Mouse (Mus musculus) CH12F3 (cell line): ENCODE measurements at regions not wholly inside any gene's neighbourhood (a gene's known extent, or its start where the extent isn't known, plus 50 kb on each side); places are given as distances from the start of the nearest gene placed in this dataset.

Experiments
- in situ Hi-C: fragments of 300-500 bp; cut with MboI; formaldehyde crosslinking; loops from 2 replicates; pipeline ENCODE4 v1.14.3; 2020; ENCODE audit warnings: low sequenced_read_pairs

- in situ Hi-C loops = no loop called here
Observed at GRCm38 (mm10) chr1:64298950-64299349, 176.9 kb upstream of the Klf7 start.

GRCm38 (mm10) chr1:64298188-64298587 lies 176.1 kb upstream of the Klf7 start:
- in situ Hi-C loops = no loop called here

DNA sequence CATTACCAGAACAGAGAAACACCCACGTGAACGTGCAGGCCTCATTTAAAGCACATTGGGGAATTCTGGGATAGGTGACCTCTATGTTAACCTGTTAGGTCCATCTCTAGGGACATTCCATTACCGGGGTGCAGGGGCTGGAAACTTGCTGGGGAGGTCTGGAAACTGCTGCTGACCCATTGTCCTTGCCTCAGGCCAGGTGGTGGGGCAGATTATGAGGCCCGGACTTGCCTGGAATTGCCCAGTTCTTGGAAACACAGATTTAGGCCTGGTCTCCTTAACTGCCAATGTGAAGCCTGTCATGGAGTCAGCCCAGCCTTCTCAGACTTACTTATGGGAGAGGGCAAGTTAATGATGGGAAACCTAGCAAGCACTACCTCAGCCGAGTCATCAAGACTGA lies 175.3 kb upstream of the Klf7 start:
- in situ Hi-C loops = no loop called here

DNA sequence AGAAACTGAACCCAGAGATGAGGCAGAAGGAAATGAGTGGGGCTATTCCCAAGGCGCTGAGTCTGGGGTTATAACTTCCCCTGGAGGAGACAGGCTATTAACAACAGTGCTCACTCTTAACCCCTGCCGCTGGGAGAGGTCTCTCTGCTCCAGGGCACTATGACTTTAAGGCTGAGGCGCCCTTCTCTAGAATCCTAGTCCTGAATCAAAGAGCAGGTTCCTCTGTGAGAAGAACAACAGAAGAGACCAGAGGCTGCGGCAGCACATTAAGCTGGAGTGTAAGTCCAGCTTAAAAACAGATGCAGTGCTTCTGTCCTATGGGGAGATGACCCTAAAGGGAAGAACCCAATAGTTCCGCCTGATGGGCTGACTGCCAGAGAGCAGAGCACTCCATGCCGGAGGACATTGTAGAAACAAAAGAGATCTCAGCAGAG lies 173.4 kb upstream of the Klf7 start:
- in situ Hi-C loops = no loop called here

- in situ Hi-C loops = no loop called here
Observed at GRCm38 (mm10) chr1:64295051-64295450, 173.0 kb upstream of the Klf7 start.

DNA sequence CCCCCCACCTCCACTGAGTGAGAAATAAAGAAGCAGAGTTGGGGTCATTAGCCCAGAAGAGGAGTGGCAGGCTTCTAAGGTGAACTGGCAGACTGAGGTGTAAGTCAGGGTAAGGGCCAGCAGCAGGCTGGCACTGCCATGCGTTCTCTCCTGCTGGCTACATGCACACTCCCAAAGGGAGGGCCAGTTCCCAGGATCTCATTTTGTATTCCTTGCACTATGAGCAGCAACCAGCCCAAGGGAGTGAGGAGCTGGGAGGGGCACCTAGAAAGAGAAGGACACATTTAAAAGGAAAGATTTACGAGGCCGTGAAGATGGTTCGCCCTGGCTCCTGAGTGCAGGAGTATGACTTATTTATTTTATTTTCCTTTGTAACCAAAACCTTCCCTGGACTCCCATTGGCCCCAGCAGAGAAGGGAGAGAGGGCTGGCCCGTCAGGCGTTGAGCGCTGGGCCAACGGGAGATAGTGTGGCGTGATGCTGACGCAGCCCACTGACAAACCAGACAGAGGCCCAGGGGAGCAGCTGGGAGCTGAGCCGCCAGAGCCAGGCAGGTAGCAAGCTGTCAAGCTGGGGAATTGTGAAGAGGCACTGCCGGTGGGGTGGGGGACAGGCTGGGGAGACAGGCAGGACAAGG lies 166.8 kb upstream of the Klf7 start:
- in situ Hi-C loops = no loop called here

- in situ Hi-C loops = no loop called here
Observed at GRCm38 (mm10) chr1:64287068-64287467, 165.0 kb upstream of the Klf7 start.

GRCm38 (mm10) chr1:64284656-64285055 lies 162.6 kb upstream of the Klf7 start:
- in situ Hi-C loops = no loop called here

DNA sequence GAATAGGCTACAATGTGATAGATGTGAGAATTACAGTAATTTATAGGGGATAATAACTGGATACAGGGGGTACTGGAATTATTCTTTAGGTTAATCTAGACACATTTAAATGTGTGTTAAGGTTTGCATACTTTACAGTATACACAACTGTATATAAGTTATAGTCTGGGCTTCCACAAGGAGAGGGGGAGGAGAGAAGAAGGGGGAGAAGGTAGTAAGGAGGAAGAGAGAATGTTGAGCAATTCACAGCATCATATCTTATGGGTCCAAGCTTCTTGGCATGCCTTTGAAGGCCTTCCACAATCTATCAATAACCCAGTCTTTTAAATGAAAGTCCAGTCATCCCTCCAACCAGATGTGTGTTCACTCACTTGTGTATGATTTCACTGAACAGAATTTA lies 153.8 kb upstream of the Klf7 start:
- in situ Hi-C loops = no loop called here

- in situ Hi-C loops = no loop called here
Observed at GRCm38 (mm10) chr1:64275086-64275802, 153.2 kb upstream of the Klf7 start.

- in situ Hi-C loops = no loop called here
Observed at GRCm38 (mm10) chr1:64257237-64257636, 135.2 kb upstream of the Klf7 start.

- in situ Hi-C loops = no loop called here
Observed at GRCm38 (mm10) chr1:64255554-64256295, 133.6 kb upstream of the Klf7 start.

DNA sequence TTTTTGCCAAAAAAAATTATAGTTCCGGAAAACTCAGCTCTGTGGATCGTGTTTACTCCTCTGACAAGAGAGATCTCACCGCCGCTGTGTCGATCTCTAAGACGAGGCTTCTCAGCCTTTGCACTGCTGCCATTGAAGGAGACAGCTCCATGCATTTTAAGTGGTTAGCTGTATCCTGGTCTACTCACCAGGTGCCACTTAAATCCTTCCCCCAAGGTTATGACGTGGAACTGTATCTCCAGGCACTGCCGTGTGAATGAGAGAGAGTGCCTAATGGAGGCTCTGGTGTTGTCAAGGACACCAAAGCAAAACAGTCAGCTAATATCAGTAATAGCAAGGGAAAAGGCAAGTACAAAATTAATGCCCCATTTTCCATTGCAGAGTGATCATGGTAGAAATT lies 132.6 kb upstream of the Klf7 start:
- in situ Hi-C loops = no loop called here

GRCm38 (mm10) chr1:64253996-64254395 lies 131.9 kb upstream of the Klf7 start:
- in situ Hi-C loops = no loop called here

DNA sequence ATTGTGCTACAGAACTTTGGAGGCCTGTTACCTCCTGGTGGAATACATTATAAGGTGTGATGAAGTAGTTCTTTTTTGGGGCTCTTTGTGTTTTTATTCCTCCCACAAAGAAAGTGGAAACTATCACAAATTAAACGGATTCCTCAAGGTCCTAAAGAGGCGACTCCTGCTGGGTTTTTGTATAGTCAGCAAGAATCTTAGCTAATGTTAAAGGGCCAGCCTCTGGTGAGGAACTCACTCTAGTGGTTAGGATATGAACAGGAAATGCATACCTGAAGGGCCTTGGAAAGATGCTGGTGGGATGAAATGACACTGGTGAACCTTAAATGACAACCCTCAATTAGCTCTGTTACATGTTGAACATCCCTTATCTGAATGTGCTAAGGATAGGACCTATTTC lies 120.3 kb upstream of the Klf7 start:
- in situ Hi-C loops = no loop called here

- in situ Hi-C loops = no loop called here
Observed at GRCm38 (mm10) chr1:64229654-64230053, 107.6 kb upstream of the Klf7 start.

DNA sequence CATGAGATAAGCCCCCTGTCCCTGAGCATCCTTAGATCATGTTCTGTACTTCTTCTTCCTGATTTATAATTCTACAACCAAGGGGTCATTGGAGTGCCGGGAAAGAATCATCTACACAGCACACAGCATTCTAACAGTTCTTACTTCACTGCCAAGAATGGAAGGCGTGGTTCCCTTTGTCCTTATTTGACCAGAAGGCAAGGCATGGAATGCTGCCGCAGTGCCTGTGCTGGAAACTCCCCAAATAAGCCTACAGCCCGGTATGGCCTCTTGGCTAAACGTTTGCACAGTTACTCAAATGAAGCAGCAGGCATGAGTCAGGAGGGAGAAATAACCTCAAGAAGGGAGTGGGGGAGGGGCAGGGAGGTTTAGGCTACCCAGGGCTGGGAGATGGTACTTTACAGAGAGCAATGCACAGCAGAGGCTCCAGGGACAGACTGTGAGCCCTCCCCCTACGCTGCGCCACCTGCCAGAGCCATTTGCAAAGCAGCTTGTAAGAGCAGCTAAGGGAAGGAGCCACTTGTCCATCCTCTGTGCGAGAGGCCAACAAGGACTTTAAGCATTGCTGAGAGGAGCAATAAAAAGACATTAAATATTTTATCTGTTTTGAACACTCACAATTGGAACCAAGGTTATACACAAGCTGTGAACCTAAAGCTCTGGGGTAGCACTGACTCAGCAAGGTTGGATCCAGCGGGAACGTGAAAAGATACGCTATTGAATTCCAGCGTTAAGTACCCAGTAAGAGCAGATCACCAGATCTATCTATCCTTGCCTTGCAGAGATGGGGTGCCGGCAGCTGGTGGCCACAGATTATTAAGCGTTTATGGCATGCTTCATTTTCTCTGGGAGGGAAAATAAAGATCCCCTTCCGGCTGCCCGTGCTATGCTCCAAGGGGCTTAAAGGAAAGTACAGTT lies 104.2 kb upstream of the Klf7 start:
- in situ Hi-C loops = no loop called here

- in situ Hi-C loops = no loop called here
Observed at GRCm38 (mm10) chr1:64223779-64224687, 102.0 kb upstream of the Klf7 start.

GRCm38 (mm10) chr1:64222475-64222874 lies 100.4 kb upstream of the Klf7 start:
- in situ Hi-C loops = no loop called here

DNA sequence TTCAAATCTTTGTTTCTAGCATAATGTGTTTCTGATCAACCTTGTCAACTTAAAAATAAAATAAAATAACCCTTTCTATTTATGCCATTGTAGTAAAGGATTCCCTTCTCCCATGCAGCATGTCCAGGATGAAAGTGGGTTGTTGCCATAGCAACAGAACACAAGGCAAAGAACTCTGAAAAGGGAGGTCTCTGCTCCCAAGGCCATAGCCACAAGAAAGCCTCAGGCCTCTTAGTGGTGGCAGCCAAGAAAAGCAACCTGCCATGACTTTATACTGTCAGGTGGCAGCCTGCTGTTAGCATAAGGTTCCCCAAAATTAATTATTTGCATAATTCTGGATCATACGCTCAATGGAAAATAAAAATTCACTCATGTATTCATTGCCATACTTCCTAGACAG lies 98.4 kb upstream of the Klf7 start:
- in situ Hi-C loops = no loop called here
